Mouse (Mus musculus) left cerebral cortex, adult 9 months (tissue): ENCODE measurements around the gene Socs2.
"Not testable (repeated sequence)": the region's sequence is repeated elsewhere in the genome, so short reads cannot be mapped to it uniquely, and the experiment has no call there.

Experiments
- DNase-seq, 2 experiments: peaks; one replicate each; pipeline ENCODE4 v3.0.0; 2022; ENCODE audit warnings: low spot score in 2 of 2

Socs2 gene

GRCm38 (mm10) chr10:95394819-95395812, 21.9 kb downstream of the Socs2 start:
- no peak for DNase-seq

GRCm38 (mm10) chr10:95392073-95392472, 24.9 kb downstream of the Socs2 start:
- no peak for DNase-seq

GRCm38 (mm10) chr10:95390871-95391270, 26.1 kb downstream of the Socs2 start:
- no peak for DNase-seq

- not testable (repeated sequence) for DNase-seq
These were observed 27.2 kb downstream of the Socs2 start for GRCm38 (mm10) chr10:95389805-95390204.

DNA sequence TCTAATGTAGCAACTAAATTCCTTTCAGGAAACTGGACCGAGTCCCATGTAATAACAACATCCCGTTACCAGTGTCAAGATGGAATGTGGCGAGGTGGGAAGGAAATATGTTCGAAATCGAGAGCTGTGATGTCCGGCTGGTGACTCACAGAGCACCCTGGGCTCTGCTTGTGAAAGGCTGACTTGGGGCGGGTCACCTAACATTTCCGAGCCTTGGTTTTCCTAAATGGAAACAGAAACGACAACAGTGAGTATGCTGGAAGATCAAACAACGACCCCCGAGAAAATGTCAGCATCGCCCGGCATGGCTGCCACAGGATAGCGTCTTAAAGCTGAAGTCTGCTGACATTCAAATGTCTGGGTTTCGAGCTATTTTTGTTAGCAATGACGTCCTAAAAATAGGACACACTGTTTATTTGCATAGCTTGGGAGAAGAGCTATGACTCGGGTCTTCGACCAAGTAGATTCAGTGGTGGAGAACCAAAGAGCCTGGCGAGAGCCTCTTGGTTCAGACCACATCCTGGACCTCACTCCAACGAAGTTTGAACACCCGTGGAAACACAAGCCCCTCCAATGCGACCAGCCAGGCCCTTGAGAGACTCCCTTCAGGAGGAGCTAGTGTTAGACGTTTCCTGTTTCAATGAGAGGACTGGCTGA, 28.0 kb downstream of the Socs2 start:
- no peak for DNase-seq

- DNase-seq: no peak
These were observed 30.5 kb downstream of the Socs2 start for GRCm38 (mm10) chr10:95386527-95386926.

- DNase-seq: no peak
These were observed 31.2 kb downstream of the Socs2 start for GRCm38 (mm10) chr10:95385801-95386203.

DNA sequence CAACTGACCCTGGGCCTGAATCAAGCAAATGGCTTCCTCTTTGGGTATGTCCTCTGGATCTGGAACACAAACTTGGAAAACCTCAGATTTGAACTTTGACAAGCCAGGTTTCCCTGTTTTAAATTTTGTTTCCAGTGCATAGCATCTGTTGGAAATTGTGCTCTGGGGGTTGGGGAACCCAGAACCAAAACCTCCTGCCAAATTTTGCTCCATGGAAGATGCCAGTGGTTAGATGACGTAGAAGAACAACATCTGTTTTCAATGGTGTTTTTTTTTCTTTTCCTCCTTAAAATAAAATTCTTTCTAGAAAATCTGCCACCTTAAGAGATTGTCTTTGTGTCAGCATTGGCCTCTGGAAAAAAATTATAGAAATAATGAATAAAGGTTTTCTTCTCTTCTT, 31.9 kb downstream of the Socs2 start:
- no peak for DNase-seq

DNA sequence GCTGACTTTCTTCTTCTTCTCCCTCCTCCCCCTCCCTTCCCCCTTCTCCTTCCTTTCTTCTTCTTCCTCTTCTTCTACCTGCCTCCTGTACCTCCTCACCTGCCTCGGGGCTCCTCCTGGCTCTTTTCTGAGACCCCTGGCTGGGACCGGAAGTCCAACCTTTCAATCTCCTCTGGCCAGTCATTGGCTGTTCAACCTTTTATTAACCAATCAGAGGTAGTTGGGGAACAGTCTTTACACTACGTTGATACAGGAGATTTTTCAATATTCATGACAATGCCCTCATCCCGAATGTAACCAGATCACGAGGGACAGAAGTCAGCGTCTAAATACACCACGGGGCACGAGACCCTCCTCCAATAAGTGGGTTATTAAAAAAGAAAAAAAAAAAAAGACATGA, 32.5 kb downstream of the Socs2 start:
- no peak for DNase-seq

GRCm38 (mm10) chr10:95373340-95373739, 43.6 kb downstream of the Socs2 start:
- no peak for DNase-seq

DNA sequence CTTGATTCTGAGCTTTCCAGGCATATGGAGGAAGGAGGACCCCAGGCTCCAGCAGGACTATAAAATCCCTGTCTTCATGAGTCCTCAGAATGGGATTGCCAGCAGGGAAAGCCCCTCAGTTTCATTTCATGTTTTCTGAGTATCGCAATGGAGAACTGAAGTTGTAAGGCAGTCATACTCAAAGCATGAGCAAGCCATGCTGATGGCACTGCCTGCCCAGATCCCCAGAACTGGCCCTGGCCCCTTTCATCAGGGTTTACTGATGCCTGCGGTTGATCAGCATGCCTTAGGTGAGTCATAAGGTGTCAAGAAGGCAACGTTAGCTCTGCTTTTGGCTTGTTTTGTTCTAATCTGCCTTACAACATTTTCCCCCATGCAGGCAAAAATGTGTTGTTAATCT, 45.0 kb downstream of the Socs2 start:
- no peak for DNase-seq

- DNase-seq: no peak
These were observed 47.8 kb downstream of the Socs2 start for GRCm38 (mm10) chr10:95369190-95369589.

DNA sequence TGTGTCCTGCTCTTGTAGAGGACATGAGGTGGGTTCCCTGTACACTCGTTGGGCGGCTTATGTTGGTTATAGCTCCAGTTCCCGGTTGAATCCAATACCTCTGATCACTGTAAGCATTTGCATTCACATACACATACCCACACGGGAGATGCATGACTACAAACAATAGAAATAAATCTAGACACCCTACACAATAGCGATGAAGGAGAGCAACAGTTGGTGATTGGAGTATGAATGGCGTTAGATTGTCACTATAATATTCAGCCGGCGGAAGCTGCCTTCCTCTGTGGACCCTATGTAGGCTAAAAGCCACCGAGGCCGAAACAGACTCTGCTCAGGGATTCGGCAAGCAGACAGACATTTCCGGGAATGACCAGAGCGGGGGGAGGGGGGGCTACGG, 48.8 kb downstream of the Socs2 start:
- no peak for DNase-seq

DNA sequence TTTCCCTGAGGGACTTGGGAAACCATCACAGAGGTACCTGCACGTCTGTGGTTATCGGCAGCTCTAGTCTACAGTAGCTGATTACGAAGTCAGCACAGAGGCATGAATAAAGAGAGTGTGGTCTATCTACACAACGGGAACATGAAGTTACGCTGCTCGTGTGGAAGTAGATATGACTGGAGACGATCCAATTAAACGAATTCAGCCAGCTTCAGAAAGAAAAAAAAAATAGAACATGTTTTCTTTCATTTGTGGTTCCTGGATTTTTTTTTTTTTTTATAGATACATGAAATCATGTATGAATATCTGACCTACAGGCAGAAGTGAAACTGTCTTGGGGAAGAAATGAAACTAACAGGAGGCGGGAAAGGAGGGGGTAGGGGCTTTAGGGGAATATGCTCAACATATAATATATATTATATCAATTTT, 49.3 kb downstream of the Socs2 start:
- DNase-seq: no peak

DNA sequence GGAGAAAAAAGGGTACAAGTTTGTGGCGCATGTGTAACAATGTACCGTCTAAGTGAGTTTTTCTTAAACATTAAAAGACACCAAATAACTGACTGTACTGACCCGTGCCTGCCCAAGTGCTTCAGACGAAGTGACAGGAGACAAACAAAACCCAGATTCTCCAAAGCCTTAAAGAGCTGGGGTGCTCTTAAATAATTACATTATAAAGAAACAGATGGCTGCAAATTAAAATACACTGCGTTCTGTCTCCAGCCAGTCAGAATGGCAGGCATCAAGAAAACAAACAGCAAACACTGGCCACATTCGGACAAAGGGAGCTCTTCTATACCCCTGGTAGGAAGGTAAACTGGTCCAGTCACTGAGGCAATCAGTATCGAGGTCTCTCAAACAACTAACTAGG, 49.7 kb downstream of the Socs2 start:
- DNase-seq: no peak

GRCm38 (mm10) chr10:95362326-95362725, 54.7 kb downstream of the Socs2 start:
- no peak for DNase-seq

- no peak for DNase-seq
These were observed 55.6 kb downstream of the Socs2 start for GRCm38 (mm10) chr10:95361260-95361841.

GRCm38 (mm10) chr10:95360048-95360447, 56.9 kb downstream of the Socs2 start:
- no peak for DNase-seq

- no peak for DNase-seq
These were observed 59.3 kb downstream of the Socs2 start for GRCm38 (mm10) chr10:95357721-95358120.

DNA sequence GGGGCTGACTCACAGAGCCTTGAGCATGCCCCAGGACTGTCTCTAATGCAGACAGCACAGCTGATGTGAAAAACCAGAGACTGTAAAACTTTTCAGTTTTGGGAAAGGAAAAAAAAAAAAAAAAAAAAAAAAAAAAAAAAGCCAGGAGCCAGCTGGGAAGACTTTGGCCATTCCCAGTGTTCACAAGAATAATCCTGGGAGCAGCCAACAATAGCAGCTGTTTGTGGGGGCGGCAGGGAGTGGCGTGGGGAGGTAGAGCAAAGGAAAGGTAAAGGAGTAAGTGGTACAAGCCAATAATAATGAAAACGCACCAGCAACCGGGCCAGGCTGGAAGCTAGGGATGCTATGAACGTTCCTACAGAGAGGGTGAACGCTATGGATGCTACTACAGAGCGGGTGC, 60.3 kb downstream of the Socs2 start:
- no peak for DNase-seq

DNA sequence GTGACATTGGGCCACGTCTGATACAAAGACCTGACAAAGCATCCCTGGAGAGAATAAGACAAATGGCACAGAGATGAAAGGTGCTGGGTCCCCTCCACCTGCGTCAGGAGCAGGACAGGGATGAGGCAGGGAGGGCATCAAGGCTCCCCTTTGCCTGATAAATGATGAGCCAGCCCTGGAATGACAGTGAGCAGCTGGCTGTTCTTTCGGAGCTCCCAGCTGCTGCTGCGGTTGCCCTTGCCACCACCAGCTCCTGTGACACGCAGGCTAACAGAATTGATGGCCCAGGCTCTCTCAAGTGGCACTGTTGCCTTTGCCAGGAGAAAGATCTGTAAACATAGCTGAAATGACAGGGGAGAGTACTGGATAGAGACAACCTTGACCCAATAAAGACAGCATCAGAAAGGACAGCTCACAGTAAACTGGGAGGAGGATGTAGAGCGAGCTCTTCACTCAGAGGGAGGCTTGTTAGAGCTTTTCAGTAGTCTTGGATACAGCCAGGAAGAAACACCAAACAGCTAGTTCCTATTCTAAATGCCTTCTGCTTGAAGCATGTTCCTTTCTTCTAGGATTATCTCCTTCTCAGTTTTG, 61.2 kb downstream of the Socs2 start:
- DNase-seq: no peak

DNA sequence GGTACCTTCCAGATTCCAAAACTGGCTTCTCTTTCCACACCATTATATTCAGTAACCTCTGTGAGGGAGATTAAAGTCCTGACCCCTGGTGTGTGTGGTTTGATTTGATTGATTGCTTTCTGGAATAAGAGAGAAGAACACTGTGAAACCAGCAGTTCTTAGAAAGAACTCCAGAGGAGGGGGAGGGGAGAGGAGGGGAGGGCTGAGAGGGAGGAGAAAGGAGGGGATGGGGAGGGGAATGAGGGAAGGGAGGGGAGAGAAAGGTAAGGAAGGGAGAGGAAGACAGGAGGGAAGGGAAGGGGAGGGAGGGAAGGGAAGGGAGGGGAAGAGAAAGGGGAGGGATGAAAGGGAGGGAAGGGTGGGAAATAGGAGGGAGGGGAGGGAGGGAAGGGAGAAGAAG, 62.3 kb downstream of the Socs2 start:
- no peak for DNase-seq
